Mouse (Mus musculus) kidney, adult 9 months (tissue): ENCODE data around the gene Chpt1.

Source experiments
- DNase-seq: peaks from one replicate; pipeline ENCODE4 v3.0.0; 2022

The Chpt1 gene

DNA sequence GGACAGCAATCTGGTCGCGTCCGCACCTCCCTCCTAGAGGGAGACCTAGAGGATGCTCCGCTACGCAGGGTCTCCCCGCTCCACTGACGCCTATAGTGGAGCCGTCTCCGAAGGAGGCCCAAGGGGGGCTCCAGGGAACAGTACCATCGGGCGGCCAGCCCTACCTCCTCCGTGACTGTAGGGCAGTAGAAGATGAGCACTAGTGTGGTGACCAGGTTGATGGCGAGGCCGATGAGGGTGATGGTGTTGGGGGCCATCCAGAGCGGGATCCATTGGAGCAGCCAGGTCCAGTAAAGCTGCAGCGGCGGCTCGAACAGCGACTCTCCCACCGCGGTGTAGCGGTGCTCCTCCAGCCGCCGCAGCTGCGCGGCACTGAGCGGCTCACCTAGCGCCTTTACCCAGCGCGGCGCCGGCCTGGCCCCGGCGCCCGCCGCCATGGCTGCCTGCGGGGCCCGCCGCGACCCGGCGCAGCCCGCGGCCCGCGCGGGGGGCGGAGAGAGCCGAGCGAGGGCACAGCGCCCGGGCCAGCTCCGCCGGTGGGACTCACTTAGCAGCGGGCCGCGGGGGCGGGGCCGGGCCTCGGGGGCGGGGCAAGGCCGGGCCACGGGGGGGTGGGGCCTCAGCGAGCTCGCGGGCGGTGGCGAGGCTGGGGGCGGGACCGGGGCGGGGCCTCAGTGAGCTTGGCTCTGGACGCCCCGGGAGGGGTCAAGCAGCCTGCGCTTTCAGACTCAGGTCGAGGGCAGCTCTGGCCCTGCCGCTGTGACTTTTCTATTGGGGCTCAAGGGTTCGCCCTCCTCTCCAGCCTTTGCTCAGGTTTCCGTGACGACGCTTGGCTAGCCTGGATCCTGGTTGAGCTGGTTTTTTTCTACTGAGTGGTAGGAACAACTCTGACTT lies at the start of gene Chpt1:
Chpt1 (minus strand) TSS at position 653 of the 894 bp plus-strand sequence.
- DNase-seq = peak; percentile 95

DNA sequence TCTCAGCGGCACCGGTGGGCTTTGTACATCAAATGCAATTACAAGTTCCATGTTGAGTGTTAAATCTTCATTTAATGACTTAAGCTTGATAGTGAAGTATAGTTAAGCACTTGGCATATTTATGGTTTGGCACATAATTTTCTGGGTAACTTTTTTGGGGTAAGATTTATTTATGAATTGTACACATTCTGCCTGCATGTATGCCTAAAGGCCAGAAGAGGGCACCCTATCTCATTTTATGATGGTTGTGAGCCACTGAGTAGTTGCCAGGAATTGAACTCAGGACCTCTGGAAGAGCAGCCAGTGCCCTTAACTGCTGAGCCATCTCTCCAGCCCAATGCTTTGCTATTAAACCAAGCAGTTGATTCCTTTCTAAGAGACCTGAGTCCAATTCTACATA lies 48.9 kb upstream of the Chpt1 start:
- DNase-seq = no peak

DNA sequence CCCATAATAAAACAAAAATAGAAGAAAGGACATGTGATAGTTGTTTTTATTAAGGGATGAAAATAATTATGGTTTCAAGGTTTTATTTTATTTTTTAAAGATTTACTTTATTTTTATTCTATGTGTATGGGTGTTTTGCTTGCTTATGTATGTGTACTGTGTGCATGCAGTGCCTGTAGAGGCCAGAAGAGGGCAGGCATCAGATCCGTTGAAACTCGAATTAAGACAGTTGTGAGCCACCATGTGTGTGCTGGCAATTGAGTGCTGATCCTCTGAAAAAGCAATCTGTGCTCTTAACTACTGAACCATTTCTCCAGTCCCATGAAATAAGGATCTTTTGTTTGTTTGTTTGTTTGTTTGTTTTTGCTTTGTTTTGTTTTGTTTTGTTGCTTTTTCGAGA lies 46.4 kb upstream of the Chpt1 start:
- no peak for DNase-seq

DNA sequence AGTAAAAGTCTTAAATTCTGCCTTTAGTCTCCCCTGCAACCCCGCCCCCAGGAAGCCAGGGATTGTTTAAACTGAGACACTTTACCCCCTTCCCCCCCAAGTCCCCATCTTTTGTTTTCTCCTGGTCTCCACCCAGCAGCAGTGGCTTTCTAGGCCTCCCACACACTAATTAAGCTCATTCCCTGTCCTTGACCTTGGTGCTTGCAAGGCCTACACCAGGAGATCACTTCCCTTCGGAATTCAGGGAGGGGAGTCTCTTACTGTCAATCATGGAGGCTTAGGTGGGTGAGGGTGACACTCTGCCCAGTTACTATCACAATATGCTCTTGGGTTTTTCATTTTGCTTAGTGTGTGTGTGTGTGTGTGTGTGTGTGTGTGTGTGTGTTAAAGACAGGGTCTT lies 43.8 kb upstream of the Chpt1 start:
- DNase-seq = no peak

DNA sequence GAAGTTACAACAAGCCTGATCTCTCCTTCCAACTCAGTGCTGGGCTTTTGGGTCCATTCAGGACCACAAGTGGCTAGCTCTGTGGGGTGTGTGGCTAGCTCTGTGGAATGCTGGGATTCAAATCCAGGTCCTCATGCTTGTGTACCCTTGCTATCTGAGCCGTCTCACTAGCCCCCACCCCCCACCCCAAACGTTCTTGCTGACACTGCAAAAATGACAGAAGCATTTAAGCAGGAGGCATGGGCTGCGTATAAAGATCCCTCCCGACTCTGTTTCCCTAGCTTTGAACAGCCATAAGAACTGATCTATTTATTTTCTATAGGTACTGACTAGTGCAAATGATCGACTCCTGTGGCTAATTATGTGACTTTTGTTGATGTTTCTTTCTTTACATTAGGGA lies 26.8 kb upstream of the Chpt1 start:
- DNase-seq = no peak

DNA sequence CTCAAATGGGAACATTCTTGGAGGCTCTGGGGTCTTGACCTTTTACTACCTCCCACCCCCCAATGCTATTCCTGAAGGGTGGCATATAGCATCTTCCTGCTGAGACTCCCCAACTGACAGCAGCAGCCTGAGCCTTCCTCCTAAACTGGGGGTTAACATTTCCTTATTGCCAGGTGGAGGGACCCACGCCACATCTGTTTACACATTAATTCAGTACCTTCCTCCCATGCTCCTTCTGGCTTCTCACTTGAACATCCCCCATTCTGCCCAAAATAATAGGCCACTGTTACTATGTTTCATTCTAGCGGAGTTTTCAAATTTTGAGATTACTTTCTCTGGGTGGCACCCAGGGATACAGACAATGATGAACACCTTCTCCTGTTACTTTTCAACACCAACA lies 20.1 kb upstream of the Chpt1 start:
- DNase-seq = no peak

DNA sequence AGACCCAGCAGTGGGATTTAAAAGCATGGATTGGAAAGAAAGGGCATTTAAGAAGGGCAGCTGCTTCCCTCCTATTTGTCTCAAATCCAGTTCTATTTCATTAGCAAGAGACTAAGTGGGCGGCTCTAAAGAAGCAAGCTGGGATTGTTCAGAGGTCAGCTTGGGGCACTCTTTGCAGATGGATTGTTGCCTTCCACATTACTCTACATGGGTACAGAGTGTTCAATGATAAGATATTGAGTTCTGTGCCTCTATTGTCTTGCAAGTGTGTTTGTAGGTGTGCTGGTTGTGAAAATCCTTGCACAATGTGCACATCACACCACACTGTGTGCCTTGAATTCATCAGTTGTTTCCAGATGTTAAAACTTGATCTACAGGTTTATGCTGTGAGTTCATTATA lies 19.3 kb upstream of the Chpt1 start:
- no peak for DNase-seq

DNA sequence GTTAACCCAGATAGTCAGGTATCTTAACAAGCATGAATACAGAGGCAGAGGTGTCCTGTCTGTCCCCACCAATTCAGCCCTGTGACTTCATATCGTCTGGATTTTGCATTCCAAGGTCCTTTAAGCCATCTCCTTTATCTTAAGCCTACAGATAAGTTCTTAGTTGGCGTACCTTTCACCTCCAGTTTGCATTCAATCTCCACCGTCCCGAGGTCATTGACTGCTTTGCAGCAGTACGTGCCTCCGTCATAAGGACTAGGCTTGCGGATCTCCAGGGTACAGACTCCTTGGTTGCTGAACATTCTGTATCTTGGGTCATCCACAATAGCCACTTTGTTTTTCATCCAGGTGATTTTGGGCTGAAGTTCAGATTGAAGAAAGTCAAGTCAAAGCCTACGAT lies 18.9 kb upstream of the Chpt1 start:
- DNase-seq = no peak

DNA sequence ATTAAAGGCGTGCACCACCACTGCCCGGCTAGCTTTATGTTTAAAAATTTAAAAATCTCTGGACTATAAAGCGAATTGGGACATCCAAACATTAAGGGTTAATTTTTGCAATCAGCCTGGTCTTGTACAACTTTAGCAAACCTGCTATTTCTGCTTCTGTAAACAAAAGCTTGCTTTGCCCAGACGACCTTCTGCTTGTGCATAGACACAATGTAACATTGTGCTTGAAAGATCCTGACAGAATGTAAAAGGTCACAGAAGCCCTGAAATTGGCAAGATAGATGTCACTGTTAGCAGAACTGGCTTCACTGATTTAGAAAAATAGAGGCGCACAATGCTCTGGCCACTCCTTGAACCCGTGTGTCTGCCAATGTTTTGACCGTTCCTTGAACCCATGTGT lies 11.2 kb upstream of the Chpt1 start:
- DNase-seq = peak; percentile 20

DNA sequence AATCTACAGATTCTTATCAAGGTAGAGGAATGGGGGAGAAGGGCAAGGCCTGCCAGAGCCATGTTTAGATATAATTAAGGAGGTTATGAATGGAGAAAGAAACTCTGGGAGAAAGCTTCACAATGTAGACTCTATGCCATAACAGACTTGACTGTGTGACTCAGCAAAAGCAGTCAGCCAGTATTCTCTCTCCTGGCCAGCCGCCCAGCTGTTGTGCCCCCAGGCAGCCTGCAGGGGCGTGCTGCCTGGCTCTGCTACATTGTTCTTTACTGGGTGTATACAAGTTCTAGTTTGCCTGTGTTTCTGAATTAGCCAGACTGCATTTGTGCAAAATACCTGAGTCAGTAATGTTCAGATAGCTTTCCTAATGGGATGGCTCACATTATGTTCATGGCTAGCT lies 10.6 kb upstream of the Chpt1 start:
- peak; percentile 95 for DNase-seq

DNA sequence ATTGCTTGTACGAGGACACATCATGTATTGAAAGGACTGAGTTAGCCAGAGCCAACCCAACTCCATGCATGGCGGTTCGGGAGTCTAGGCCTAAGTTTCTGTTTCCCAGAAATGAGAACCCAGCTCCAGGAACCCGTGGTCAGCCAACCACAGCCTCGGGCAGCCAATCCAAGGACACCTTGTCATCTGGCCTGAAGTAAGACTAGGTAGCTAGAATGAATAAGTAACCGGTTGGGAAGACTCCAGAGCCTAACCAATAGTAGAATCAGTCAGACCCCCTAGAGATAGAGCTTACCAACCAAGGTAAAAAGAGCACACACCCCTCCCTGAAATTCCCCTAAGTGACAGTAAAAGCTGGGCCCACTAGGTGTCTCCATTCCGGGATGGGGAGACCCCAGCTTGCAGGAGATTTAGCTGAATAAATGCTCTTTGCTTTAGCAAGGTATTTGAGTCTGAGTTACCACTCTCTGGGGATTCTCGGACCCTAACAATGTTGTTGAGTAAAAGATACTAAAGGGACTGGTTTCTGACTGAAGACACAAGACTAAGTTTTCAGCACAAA lies 9.8 kb upstream of the Chpt1 start:
- peak; percentile 93 for DNase-seq

DNA sequence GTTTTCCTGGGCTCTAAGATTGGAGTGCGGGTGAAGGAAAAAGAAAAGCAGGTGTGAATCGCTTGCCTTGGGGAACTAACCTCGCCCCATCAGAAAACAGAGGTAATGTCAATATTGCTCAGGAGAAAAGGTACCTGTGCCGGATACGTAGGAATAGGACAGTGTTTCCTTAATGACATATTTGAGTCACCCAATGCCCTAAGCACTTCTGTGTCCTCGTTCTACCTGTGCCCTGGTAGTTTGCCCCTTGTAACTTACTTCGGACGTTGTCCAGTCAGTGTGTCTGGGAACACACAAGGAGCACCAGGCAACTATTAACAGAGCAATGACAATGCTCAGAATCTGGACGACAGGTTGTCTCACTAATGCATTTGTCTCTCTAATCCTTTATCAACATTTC lies 7.5 kb upstream of the Chpt1 start:
- DNase-seq = peak; percentile 85

DNA sequence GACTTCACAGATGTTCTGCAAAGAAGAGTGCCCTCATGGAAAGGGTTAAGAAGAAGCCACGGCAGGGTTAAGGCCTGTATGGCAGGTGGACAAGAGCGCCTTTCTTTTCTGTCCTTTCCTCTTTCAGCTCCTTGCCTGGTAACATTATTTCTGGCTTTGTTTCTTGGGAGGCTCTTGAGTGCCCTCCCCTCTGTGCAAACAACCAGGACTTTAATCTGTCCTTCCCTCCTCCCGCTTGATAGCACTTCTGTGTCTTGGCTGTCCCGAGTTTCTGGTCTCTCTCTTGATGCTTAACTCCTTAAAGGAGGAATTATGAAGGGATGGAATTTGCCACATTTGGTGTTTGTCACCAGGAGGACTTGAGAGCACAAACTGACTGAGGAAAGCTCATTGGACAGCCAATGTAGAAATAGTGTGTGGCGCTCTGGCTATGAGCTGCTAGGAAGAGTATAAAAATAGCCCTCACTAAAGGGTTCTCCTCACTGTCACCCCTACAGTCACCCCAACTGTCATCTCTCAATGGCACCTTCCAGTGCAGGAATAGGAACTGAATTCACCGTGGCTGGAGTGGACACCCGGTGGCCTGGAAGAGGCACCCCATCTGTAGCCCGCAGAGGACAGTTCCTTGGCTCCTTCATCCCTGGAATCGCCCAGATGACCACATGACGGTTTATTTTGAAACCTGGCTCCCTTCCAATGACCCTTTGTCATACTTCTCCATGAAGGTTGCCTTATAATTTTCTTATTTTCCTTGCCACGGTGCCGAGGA lies 6.8 kb upstream of the Chpt1 start:
- peak; percentile 97 for DNase-seq

DNA sequence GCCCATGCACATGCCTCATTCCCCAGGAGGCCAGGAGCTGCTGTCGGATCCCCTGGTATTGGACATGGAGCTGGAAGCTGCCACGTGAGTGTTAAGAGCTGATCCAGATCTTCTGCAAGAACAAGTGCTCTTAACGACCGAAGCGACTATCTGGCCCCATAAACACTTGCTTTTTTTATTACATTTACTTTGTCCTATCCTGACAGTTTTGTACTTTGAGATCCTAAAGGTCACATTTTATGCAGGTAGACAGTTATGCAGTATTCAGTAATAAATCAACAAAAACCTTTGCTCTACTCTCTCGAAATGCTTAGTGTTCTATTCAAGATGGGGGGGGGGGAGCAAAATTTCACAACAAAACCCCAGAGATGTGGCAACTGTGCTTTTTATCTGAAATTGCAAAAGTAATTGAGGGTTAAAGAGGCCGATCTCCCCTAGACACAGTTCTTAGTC lies 3.8 kb upstream of the Chpt1 start:
- peak; percentile 81 for DNase-seq

DNA sequence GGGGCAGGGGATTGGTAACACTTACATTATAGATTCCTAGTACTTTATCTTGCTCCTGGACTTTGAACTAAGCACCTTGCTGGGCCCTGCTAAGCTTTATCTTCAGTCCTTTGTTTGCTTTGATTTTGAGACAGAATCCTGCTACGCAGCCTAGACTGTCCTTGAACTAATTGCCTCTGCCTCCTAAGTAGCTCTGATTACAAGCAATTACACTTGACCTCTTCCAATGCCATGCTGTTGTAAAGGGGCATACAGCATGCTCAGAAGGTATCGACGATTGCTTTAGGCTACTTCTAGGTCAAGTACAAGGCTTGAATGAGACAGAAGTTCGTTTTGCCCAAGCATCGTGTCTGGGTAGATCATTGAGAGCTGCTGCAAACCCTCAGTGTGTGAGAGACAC lies 1.4 kb upstream of the Chpt1 start:
- DNase-seq = no peak

DNA sequence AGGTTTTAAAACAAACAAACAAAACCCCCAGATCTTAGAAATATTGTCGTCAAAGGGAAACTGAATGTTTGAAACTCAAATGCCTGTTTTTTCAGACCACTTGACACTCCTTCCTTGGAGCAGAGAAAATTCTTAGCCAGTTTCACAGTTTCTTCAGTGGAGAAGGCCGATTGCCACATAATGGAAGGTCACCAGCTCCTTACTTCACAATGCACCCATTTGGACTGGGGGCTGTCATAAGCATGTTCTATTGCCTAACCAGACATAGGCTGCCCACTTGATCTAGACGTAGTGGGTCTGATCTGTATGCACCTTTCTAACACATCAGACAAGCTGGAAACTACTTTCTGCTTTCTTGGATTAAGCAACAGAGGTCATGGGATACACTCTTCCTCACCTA lies 608 bp upstream of the Chpt1 start:
- DNase-seq = peak; percentile 54

DNA sequence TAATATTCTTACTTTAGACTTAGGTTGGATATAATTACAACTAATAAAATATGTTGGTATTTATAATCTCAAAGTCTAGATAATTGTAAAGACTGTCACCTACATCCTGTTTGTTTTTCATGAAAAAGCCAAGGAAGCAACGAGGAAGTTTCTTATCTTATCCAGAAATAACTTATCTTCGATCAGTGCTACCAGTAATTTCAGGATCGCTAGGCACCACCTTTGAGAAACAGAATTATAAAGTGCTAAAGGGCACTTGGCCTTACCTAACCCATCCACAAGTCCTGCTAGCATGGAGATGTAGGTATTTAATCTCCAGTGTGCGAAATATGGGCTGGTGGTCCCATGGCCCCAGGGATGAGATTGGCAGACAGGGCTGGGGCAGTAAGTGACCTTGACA lies 954 bp downstream of the Chpt1 start:
- DNase-seq = no peak

DNA sequence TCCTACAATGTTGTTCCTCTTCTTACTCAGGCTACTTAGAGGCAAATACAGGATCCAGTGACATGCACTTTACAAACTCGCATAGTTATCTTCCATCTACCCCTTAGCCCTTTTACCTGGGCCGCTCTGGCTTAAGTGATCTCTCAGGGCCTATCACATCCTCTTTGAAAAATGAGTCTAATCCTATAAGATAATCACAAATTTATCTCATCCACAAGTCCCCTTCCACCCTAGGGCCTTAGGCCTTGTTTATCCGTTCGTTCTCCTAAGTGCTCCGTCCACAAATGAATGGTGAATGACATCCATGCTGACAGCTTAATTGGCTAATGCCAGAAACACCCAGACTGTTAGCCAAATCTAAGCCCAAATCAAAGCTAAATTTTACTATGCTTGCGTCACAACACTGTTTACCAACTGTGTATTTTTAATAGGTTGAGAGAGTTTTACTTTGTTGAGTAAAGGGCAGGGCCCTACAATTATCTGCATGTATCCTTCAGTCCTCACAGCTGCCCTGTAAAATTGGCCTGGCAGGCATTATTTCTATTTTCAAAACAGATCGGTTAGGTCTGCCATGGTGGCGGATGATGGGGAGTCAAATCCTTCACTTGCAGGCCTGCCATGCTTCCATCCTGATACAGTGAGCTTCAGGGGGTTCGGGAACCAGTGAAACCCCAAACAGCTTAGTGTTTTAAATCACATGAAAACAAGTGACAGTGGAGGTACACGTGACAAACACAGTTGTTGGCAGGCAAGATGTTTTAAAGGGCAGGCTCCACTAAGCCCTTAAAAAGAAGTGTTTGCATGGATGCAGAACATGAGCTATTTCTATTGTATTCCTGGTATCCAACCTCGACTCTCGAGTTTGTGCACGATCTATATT lies 1.7 kb downstream of the Chpt1 start:
- DNase-seq = peak; percentile 65

DNA sequence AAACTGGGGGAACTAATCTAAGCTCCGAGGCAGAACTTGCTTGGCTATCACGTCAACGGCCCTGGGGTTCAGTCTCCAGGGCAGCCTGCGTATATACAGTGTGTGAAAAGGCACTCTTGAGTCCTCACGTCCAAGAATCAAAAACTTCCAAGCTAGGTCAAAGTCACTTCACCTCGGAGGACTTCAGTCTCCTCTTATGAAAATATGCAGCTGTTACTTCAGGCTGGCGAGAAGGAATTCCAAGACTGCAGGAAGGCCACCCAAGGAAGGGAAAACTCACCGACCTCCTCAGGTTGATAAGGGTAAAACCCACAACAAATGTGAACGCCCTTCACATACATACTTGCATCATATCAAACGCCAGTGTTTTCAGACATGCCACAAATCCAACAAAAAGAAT lies 2.5 kb downstream of the Chpt1 start:
- DNase-seq = peak; percentile 79

DNA sequence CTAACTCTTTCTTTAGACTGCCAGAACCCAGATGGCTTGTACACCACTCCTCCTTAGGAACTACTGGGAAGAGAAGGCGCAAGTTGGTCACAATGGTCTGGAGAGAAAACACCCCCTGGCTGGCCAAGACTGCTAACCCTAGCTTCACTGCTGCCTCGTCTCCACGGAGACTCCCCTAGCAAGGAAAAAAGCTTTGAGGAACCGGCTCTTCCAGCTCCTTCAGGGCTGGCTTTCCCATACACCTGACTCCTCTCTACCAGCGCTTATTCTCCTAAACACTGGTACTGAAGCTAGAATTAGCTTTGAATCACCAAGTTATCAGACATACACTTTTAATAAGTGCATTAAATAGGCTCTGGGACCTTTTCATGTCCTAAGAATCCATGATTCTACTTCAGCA lies 3.9 kb downstream of the Chpt1 start:
- no peak for DNase-seq

DNA sequence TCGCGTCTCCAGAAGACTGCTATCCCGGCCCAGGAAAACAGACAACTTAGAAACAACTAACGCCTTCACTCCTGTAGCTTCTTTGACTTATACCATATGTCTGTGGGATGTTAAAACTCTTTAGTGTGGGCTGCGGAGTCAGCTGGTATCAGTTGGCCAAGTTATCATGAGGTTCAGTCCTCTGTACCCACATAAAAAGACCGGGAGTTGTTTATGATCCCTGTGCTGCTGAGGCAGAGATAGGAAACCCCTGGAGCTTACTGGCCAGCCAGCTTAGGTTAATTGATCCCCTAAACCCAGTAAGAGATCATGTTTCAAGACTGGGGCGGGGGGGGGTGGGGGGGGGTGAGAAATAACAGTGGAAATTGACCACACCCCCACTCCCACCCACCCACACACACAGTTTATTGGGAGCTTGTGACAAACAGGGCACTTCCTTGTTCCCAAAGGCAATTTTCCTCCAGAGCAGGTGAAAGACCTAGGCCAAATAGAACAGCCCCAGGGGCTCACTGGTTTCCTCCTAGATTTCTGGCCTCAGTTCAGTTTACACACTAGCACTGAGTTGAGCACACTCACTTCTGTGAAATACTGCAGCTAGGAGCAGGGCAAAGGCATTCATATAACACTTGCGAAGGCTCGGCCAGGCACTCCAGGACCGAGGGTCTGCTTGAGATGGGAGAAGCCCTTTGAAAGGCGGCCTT lies 6.9 kb downstream of the Chpt1 start:
- no peak for DNase-seq

DNA sequence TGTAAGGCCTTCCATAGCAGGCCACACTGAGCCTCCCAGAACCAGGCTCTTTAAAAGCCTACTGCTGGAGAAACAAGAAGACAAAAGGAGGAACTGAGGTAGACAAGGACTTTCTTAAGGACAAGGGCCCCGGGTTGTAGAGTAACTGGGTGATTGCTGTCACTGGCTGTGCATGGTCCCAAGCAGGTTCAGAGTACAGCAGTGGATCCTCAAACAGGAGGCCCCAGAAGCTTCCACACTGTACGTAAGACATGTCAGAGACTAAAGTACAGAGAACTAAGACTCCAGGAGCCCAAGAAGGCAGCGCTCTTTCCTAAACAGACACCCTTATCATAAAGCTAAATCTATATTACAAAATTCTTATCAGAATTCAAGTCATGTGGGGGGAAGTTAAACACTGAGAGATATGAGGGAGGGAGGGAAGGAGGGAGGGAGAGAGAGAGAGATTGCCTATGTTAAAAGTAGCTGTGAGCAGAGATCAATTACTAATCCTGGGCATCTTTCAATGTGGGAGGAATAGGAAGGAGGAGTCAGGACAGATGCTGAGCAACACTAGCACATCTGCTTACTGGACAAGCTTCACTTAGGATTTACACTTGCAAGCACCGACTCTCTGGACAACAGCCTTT lies 8.8 kb downstream of the Chpt1 start:
- DNase-seq = peak; percentile 61
